Mouse (Mus musculus) ES-Bruce4 (cell line): Measurements from ENCODE around the gene Pard3. TPM values are rescaled to one million over a fixed set of nuclear protein-coding genes. Genes with fewer than 3 reads are reported as not detected.

Experiments
- H3K27ac ChIP-seq: 2 replicates; pipeline ENCODE4 v1.5.1; 2012; ENCODE audit warnings: low read length, inconsistent platforms; ENCODE audit not compliant: insufficient read depth
- H3K27me3 ChIP-seq: 2 replicates; pipeline ENCODE4 v1.6.1; 2012; ENCODE audit warnings: mild to moderate bottlenecking, low read length, inconsistent platforms; ENCODE audit not compliant: control insufficient read depth, poor library complexity, insufficient read depth, severe bottlenecking
- H3K36me3 ChIP-seq: 2 replicates; pipeline ENCODE4 v1.6.1; 2012; ENCODE audit warnings: inconsistent platforms, mild to moderate bottlenecking, low read length, moderate library complexity; ENCODE audit not compliant: control insufficient read depth, poor library complexity, insufficient read depth, severe bottlenecking
- H3K4me1 ChIP-seq: one replicate; pipeline ENCODE4 v1.8.1; 2011; ENCODE audit warnings: low read length; ENCODE audit not compliant: control insufficient read depth, insufficient read depth
- H3K4me3 ChIP-seq: 2 replicates; pipeline ENCODE4 v1.5.1; 2011; ENCODE audit warnings: low read depth, mild to moderate bottlenecking, low read length
- H3K9ac ChIP-seq: 2 replicates; pipeline ENCODE4 v1.6.1; 2012; ENCODE audit warnings: low read depth, mild to moderate bottlenecking, inconsistent platforms; ENCODE audit not compliant: poor library complexity, severe bottlenecking
- H3K9me3 ChIP-seq: replicated peaks from 2 replicates; pipeline ENCODE4 v1.6.1; 2012; ENCODE audit warnings: mild to moderate bottlenecking, low read length, inconsistent platforms; ENCODE audit not compliant: control insufficient read depth, poor library complexity, insufficient read depth, severe bottlenecking
- CTCF ChIP-seq: IDR thresholded peaks from one replicate; pipeline ENCODE4 v1.8.1; 2011; ENCODE audit warnings: low read depth, low read length
- EP300 ChIP-seq: IDR thresholded peaks from 2 replicates; pipeline ENCODE4 v1.6.1; 2011; ENCODE audit warnings: low read depth, low read length; ENCODE audit not compliant: insufficient read depth
- POLR2A ChIP-seq: IDR thresholded peaks from one replicate; pipeline ENCODE4 v1.8.1; 2011; ENCODE audit warnings: low read length; ENCODE audit not compliant: insufficient read depth
- polyA plus RNA-seq: library from polyadenylated mRNA; stranded (reverse); fragments of >200 nt; gene quantifications from 2 replicates; pipeline ENCODE4 v1.2.4, GENCODE M21; 2011; ENCODE audit warnings: low read depth; ENCODE audit not compliant: missing spikeins, insufficient read depth, insufficient read length

Gene Pard3
- polyA plus RNA-seq, 1 experiment, result 38.0 TPM

DNA sequence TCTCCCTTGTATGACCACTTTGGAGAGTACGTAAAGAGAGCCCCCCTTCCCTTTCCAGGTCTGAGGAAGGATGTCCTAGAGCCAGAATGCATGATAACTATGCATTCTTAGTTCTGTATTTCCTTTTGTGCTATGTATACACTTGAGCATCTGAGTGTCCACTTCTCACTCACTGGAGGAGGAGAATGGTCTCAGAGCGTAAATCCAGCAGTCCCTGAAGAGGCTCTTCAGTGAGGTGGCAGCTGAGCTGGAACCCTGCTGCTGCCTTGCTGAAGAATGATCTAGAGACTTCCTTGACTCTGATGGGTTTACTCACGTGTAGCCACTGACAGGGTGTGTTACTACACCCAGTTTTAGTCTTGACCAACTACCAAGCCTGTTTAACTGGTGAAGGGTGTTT lies 107.2 kb downstream of the Pard3 start:
- no peak for TF ChIP-seq CTCF
- no peak for TF ChIP-seq POLR2A
- no peak for TF ChIP-seq EP300
- no peak overlapping the region for H3K4me3 ChIP-seq
- H3K4me1 ChIP-seq, result no peaks in the 10 kb centered on the region
- H3K36me3 ChIP-seq, result no peaks in the 10 kb centered on the region
- H3K9ac ChIP-seq, result no peak overlapping the region
- no peak overlapping the region for H3K27ac ChIP-seq
- H3K9me3 ChIP-seq, result no peaks in the 10 kb centered on the region
- no peaks in the 10 kb centered on the region for H3K27me3 ChIP-seq

- Histone ChIP-seq H3K9ac (no peak overlapping the region), H3K27ac (no peak overlapping the region), H3K4me1 (no peaks in the 10 kb centered on the region), H3K27me3 (no peaks in the 10 kb centered on the region), H3K36me3 (no peaks in the 10 kb centered on the region), H3K9me3 (no peaks in the 10 kb centered on the region), H3K4me3 (no peak overlapping the region)
- TF ChIP-seq CTCF (no peak), POLR2A (no peak), EP300 (no peak)
These were observed 109.8 kb downstream of the Pard3 start for GRCm38 (mm10) chr8:127173483-127173882.

DNA sequence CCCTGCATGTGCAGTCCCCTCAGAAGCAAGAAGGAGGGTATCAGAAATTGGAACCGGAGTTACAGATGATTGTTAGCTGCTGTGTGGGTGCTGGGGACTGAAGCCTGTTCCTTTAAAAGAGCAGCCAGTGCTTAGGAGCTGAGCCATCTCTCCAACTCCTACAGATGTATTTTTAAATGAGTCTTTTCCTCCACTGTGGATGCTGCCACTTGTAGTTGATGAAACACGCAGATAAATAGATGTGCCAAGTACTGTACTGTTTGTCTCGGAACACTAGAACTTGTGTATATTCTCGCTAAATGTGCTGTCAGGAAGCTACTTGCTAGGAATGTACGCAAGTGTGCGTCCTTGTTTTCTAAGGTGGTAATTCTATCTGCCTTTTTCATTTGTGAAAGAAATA lies 110.7 kb downstream of the Pard3 start:
- no peaks in the 10 kb centered on the region for H3K36me3 ChIP-seq
- no peaks in the 10 kb centered on the region for H3K9me3 ChIP-seq
- H3K27ac ChIP-seq, result no peak overlapping the region
- no peak overlapping the region for H3K9ac ChIP-seq
- TF ChIP-seq POLR2A, result no peak
- H3K4me1 ChIP-seq, result no peaks in the 10 kb centered on the region
- no peaks in the 10 kb centered on the region for H3K27me3 ChIP-seq
- H3K4me3 ChIP-seq, result no peak overlapping the region

GRCm38 (mm10) chr8:127175160-127175836 lies 111.6 kb downstream of the Pard3 start:
- Histone ChIP-seq H3K9ac (no peak overlapping the region), H3K36me3 (no peaks in the 10 kb centered on the region), H3K4me1 (no peaks in the 10 kb centered on the region), H3K27ac (no peak overlapping the region), H3K9me3 (no peaks in the 10 kb centered on the region), H3K4me3 (no peak overlapping the region), H3K27me3 (no peaks in the 10 kb centered on the region)
- TF ChIP-seq CTCF, result no peak
- no peak for TF ChIP-seq POLR2A
- TF ChIP-seq EP300, result no peak

GRCm38 (mm10) chr8:127178634-127179033 lies 114.9 kb downstream of the Pard3 start:
- H3K27ac ChIP-seq, result no peak overlapping the region
- no peak overlapping the region for H3K9ac ChIP-seq
- H3K27me3 ChIP-seq, result no peaks in the 10 kb centered on the region
- H3K36me3 ChIP-seq, result no peaks in the 10 kb centered on the region
- H3K9me3 ChIP-seq, result no peaks in the 10 kb centered on the region
- H3K4me1 ChIP-seq, result no peaks in the 10 kb centered on the region
- H3K4me3 ChIP-seq, result no peak overlapping the region
- peak; percentile 12 for TF ChIP-seq CTCF
- TF ChIP-seq POLR2A, result no peak

GRCm38 (mm10) chr8:127181246-127181645 lies 117.6 kb downstream of the Pard3 start:
- no peak for TF ChIP-seq CTCF
- no peak for TF ChIP-seq EP300
- TF ChIP-seq POLR2A, result no peak
- Histone ChIP-seq H3K9ac (no peak overlapping the region), H3K27ac (no peak overlapping the region), H3K9me3 (no peaks in the 10 kb centered on the region), H3K36me3 (no peaks in the 10 kb centered on the region), H3K27me3 (no peaks in the 10 kb centered on the region), H3K4me3 (no peak overlapping the region), H3K4me1 (no peaks in the 10 kb centered on the region)
